Mouse (Mus musculus): ENCODE results near the gene D430019H16Rik.

D430019H16Rik gene

GRCm38 (mm10) chr12:105490227-105490626 lies 36.6 kb downstream of the D430019H16Rik start:
- no peak for DNase-seq (ENCODE audit: low spot score in 2 of 2)

GRCm38 (mm10) chr12:105490794-105491193 lies 37.1 kb downstream of the D430019H16Rik start:
- DNase-seq (ENCODE audit: low spot score in 2 of 2), result no peak

- DNase-seq (ENCODE audit: low spot score in 2 of 2), result no peak
Observed at GRCm38 (mm10) chr12:105494796-105495195, 41.1 kb downstream of the D430019H16Rik start.

GRCm38 (mm10) chr12:105497894-105498293 lies 44.2 kb downstream of the D430019H16Rik start:
- DNase-seq (ENCODE audit: low spot score in 2 of 2), result peak; percentile 60 to 80

GRCm38 (mm10) chr12:105498423-105498822 lies 44.8 kb downstream of the D430019H16Rik start:
- no peak for DNase-seq (ENCODE audit: low spot score in 2 of 2)

- DNase-seq (ENCODE audit: low spot score in 2 of 2), result no peak
Observed at GRCm38 (mm10) chr12:105498842-105499241, 45.2 kb downstream of the D430019H16Rik start.

GRCm38 (mm10) chr12:105500940-105501339 lies 47.3 kb downstream of the D430019H16Rik start:
- DNase-seq (ENCODE audit: low spot score in 2 of 2), result no peak

GRCm38 (mm10) chr12:105504736-105505135 lies 51.1 kb downstream of the D430019H16Rik start:
- no peak for DNase-seq (ENCODE audit: low spot score in 2 of 2)

GRCm38 (mm10) chr12:105511109-105511508 lies 57.5 kb downstream of the D430019H16Rik start:
- no peak for DNase-seq (ENCODE audit: low spot score in 2 of 2)

GRCm38 (mm10) chr12:105511671-105512502 lies 58.2 kb downstream of the D430019H16Rik start:
- DNase-seq (ENCODE audit: low spot score in 2 of 2), result no peak

GRCm38 (mm10) chr12:105514111-105514510 lies 60.5 kb downstream of the D430019H16Rik start:
- no peak for DNase-seq (ENCODE audit: low spot score in 2 of 2)

- peak in 1 of 2 experiments; percentile 23 for DNase-seq (ENCODE audit: low spot score in 2 of 2)
Observed at GRCm38 (mm10) chr12:105517026-105517675, 63.5 kb downstream of the D430019H16Rik start.

- DNase-seq (ENCODE audit: low spot score in 2 of 2), result no peak
Observed at GRCm38 (mm10) chr12:105519851-105520250, 66.2 kb downstream of the D430019H16Rik start.

- DNase-seq (ENCODE audit: low spot score in 2 of 2), result no peak
Observed at GRCm38 (mm10) chr12:105521170-105521762, 67.6 kb downstream of the D430019H16Rik start.

- DNase-seq (ENCODE audit: low spot score in 2 of 2), result no peak
Observed at GRCm38 (mm10) chr12:105523737-105524136, 70.1 kb downstream of the D430019H16Rik start.

- no peak for DNase-seq (ENCODE audit: low spot score in 2 of 2)
Observed at GRCm38 (mm10) chr12:105526186-105526585, 72.5 kb downstream of the D430019H16Rik start.

GRCm38 (mm10) chr12:105526829-105527228 lies 73.2 kb downstream of the D430019H16Rik start:
- peak in 1 of 2 experiments; percentile 49 for DNase-seq (ENCODE audit: low spot score in 2 of 2)

GRCm38 (mm10) chr12:105529545-105529944 lies 75.9 kb downstream of the D430019H16Rik start:
- DNase-seq (ENCODE audit: low spot score in 2 of 2), result no peak

GRCm38 (mm10) chr12:105531724-105532371 lies 78.2 kb downstream of the D430019H16Rik start:
- no peak for DNase-seq (ENCODE audit: low spot score in 2 of 2)

- DNase-seq (ENCODE audit: low spot score in 2 of 2), result no peak
Observed at GRCm38 (mm10) chr12:105534842-105535241, 81.2 kb downstream of the D430019H16Rik start.

- DNase-seq (ENCODE audit: low spot score in 2 of 2), result no peak
Observed at GRCm38 (mm10) chr12:105535968-105536760, 82.5 kb downstream of the D430019H16Rik start.
